Mouse (Mus musculus) lung, postnatal 0 days (tissue): Measurements from ENCODE around the gene Spata13.

ENCODE experiments used
- CTCF ChIP-seq: IDR thresholded peaks from 2 replicates; pipeline ENCODE4 v1.5.1; 2016; ENCODE audit warnings: antibody characterized with exemption, mild to moderate bottlenecking
- EP300 ChIP-seq: IDR thresholded peaks from 2 replicates; pipeline ENCODE4 v1.6.1; 2016; ENCODE audit warnings: antibody characterized with exemption, mild to moderate bottlenecking, control low read depth

GRCm38 (mm10) chr14:60642131-60642530, 8.3 kb downstream of the Spata13 start:
- TF ChIP-seq CTCF (no peak), EP300 (no peak)
